Mouse (Mus musculus): ENCODE data around the gene Ciao2a.

- TF ChIP-seq CTCF (IDR thresholded peaks at IDR 0.05; ENCODE audit: borderline replicate concordance, control insufficient read depth, extremely low read depth, insufficient read depth, low read length, poor library complexity) = no peak
- no peak for TF ChIP-seq POLR2A (IDR thresholded peaks at IDR 0.05; ENCODE audit: control insufficient read depth, extremely low read depth, insufficient read depth, low read length, poor library complexity)
Measured at GRCm38 (mm10) chr9:66125543-66126455, 612 bp upstream of the Ciao2a start.
